Mouse (Mus musculus) hindbrain, embryonic 15.5 days (tissue): Measurements from ENCODE around the gene Hapln2. TPM values are rescaled to one million over a fixed set of nuclear protein-coding genes. Genes with fewer than 3 reads are reported as not detected.

Experiments used
- ATAC-seq: fragments of 200-750 bp; cut with Nextera tagmentation; 2 replicates; pipeline ENCODE4 v1.8.0; 2017; ENCODE audit warnings: low read depth, moderate number of reproducible peaks, moderate TSS enrichment; ENCODE audit not compliant: low FRiP score
- H3K27ac ChIP-seq: fragments of 300-500 bp; sonication (generic); replicated peaks from 2 replicates; pipeline ENCODE4 v1.5.1; 2015; ENCODE audit warnings: mild to moderate bottlenecking, inconsistent platforms
- H3K27me3 ChIP-seq: fragments of 300-500 bp; sonication (generic); 2 replicates; pipeline ENCODE4 v1.6.1; 2015; ENCODE audit warnings: control low read depth, inconsistent platforms
- H3K36me3 ChIP-seq: fragments of 300-500 bp; sonication (generic); 2 replicates; pipeline ENCODE4 v1.6.1; 2015; ENCODE audit warnings: control low read depth, inconsistent platforms
- H3K4me1 ChIP-seq: fragments of 300-500 bp; sonication (generic); replicated peaks from 2 replicates; pipeline ENCODE4 v1.6.1; 2015; ENCODE audit warnings: control low read depth, inconsistent platforms
- H3K4me2 ChIP-seq: fragments of 300-500 bp; sonication (generic); 2 replicates; pipeline ENCODE4 v1.6.1; 2015; ENCODE audit warnings: moderate library complexity, mild to moderate bottlenecking, inconsistent platforms
- H3K4me3 ChIP-seq: fragments of 300-500 bp; sonication (generic); 2 replicates; pipeline ENCODE4 v1.5.1; 2015; ENCODE audit warnings: mild to moderate bottlenecking, inconsistent platforms
- H3K9ac ChIP-seq: fragments of 300-500 bp; sonication (generic); 2 replicates; pipeline ENCODE4 v1.6.1; 2015; ENCODE audit warnings: inconsistent platforms
- H3K9me3 ChIP-seq: fragments of 300-500 bp; sonication (generic); 2 replicates; pipeline ENCODE4 v1.6.1; 2016; ENCODE audit warnings: control low read depth, inconsistent platforms
- WGBS: fragments of 180-500 bp; shearing (Covaris S2); methylation state at CpG from one replicate; pipeline ENCODE4 v1.1.7; 2015; 5-methylcytosine and 5-hydroxymethylcytosine counted together
- polyA plus RNA-seq: library from polyadenylated mRNA; unstranded; fragments of >200 nt; fragmentation: Nextera tagmentation; extraction: Ambion mirVana; gene quantifications from 2 replicates; pipeline ENCODE4 v1.2.1, GENCODE M21; 2015

Hapln2 gene
- polyA plus RNA-seq, 1 experiment from 2014 or later, result 0.95 TPM

DNA sequence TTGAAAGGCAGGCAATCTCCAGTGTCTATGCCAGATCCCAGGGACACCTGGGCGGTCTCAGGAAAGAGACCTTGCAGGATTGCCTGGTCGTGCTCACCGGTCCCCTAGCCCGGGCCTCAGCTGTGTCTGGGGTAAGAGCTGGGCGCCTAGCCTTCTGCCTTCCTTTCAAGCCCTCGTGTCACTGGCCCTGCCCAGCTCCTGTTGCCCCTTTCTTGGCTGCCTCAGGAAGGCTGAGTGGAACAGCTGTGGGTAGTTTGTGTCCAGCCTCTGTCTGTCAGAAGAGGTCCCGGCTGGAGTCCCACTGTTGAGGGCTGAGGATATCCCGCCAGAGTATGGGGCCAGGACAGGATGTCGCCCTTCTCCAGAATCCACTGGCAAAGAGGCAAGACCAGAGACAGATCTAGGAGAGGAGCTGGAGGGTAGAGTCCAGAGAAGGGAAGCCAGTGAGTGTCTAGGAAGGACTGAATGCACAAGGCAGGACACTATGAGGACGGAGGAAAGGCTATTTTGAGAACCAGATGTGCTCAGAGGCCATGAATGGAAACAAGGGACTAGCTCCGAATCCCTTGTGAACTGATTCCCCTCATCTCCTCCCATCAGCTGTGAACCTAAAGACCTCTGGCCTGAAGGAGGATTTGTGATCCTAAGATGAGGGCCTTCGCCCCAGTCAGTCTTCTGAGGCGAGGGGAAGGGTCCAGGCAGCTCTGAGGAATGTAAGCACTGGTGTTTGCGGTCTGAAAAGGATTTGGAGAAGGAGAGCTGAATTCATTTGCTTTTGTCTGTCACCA is 53.6 kb downstream of the Hapln2 start:
- H3K4me1 ChIP-seq, result peaks cover 48% of the 10 kb centered on the region
- no peaks in the 10 kb centered on the region for H3K27me3 ChIP-seq
- WGBS, result 17% methylated on average over 14 of the region's 14 CpGs

GRCm38 (mm10) chr3:87972776-87973175 is 54.6 kb downstream of the Hapln2 start:
- Histone ChIP-seq H3K4me2 (peak overlapping the region; percentile 88), H3K27me3 (no peaks in the 10 kb centered on the region), H3K36me3 (no peaks in the 10 kb centered on the region), H3K27ac (peak overlapping the region; percentile 67), H3K9ac (peak overlapping the region; percentile 59), H3K9me3 (no peaks in the 10 kb centered on the region), H3K4me3 (peak overlapping the region; percentile 57), H3K4me1 (peaks cover 48% of the 10 kb centered on the region)
- ATAC-seq, result no peak
- 13% methylated on average over 5 of the region's 5 CpGs for WGBS

More for the DNA sequence above, 53.6 kb downstream of the Hapln2 start:
- Histone ChIP-seq H3K9ac (no peak overlapping the region), H3K4me2 (peak overlapping the region; percentile 88), H3K9me3 (no peaks in the 10 kb centered on the region), H3K36me3 (no peaks in the 10 kb centered on the region), H3K4me3 (peak overlapping the region; percentile 57), H3K27ac (peak overlapping the region; percentile 75)
- ATAC-seq, result no peak

DNA sequence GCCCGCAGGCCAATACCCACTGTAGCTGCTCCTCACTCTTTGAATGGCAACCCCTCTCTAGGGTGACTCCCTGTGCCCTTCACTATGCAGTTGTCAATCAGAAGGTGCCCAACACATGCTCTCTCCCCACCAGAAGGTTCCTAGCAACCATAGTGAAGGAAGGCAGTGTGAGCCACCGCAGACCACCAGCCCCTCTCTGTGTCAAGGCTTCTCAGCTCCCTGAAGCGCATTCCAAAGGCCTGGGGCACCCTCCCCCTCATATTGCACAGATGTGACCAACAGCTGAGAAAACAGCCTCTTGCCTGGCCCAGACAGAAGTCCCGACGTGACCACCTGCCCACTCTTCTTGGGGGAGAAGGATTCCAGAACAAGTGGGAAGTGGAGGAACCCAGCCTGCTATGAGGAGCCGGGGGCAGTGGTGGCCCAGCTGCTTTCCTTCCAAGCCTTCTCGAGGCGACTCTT is 55.1 kb downstream of the Hapln2 start:
- Histone ChIP-seq H3K4me2 (peak overlapping the region; percentile 88), H3K27me3 (no peaks in the 10 kb centered on the region), H3K4me1 (peaks cover 48% of the 10 kb centered on the region), H3K9ac (peak overlapping the region; percentile 59), H3K27ac (peak overlapping the region; percentile 67), H3K36me3 (no peaks in the 10 kb centered on the region), H3K4me3 (peak overlapping the region; percentile 57), H3K9me3 (no peaks in the 10 kb centered on the region)
- ATAC-seq, result peak; percentile 37
- 8% methylated on average over 8 of the region's 8 CpGs for WGBS

Other genes starting within 250 kb of the Hapln2 start
- gene Ntrk1, start 232.4 kb downstream of the Hapln2 start, polyA plus RNA-seq, result 6.6 and 17.2 TPM in 2 replicates
- 0.67 and 1.2 TPM in 2 replicates for gene Insrr, start 230.6 kb downstream of the Hapln2 start, polyA plus RNA-seq
- 10.3 and 10.9 TPM in 2 replicates for gene Pear1, start 203.3 kb downstream of the Hapln2 start, polyA plus RNA-seq
- gene Sh2d2a, start 180.8 kb downstream of the Hapln2 start, polyA plus RNA-seq, result 0.05 TPM in 1 of 2 replicates, not detected in the other
- 15.6 and 18.5 TPM in 2 replicates for gene Prcc, start 142.0 kb downstream of the Hapln2 start, polyA plus RNA-seq
- gene Hdgf, start 121.3 kb downstream of the Hapln2 start, polyA plus RNA-seq, result 170 and 183 TPM in 2 replicates
- 48.6 and 56.2 TPM in 2 replicates for gene Mrpl24, start 108.1 kb downstream of the Hapln2 start, polyA plus RNA-seq
- gene Isg20l2, start 97.3 kb downstream of the Hapln2 start, polyA plus RNA-seq, result 30.7 and 33.3 TPM in 2 replicates
- gene Rrnad1, start 96.9 kb downstream of the Hapln2 start, polyA plus RNA-seq, result 20.1 and 20.3 TPM in 2 replicates
- 50.7 and 74.7 TPM in 2 replicates for gene Crabp2, start 78.9 kb downstream of the Hapln2 start, polyA plus RNA-seq
- gene Nes, start 56.5 kb downstream of the Hapln2 start, polyA plus RNA-seq, result 31.8 and 42.1 TPM in 2 replicates
- 107 and 112 TPM in 2 replicates for gene Bcan, start 27.4 kb downstream of the Hapln2 start, polyA plus RNA-seq
- 36.0 and 36.5 TPM in 2 replicates for gene Gpatch4, start 15.5 kb upstream of the Hapln2 start, polyA plus RNA-seq
- 153 and 158 TPM in 2 replicates for gene Naxe, start 30.9 kb upstream of the Hapln2 start, polyA plus RNA-seq
- not detected in 2 replicates for gene Ttc24, start 50.7 kb upstream of the Hapln2 start, polyA plus RNA-seq
- gene Iqgap3, start 54.4 kb upstream of the Hapln2 start, polyA plus RNA-seq, result 3.4 and 4.4 TPM in 2 replicates
- 19.2 and 23.9 TPM in 2 replicates for gene Mef2d, start 114.8 kb upstream of the Hapln2 start, polyA plus RNA-seq
- 0.55 and 0.60 TPM in 2 replicates for gene Rhbg, start 227.1 kb upstream of the Hapln2 start, polyA plus RNA-seq